23 mouse cellular contexts compared by ENCODE assay signal in genomic region chr14:29839576-29839975, GRCm38 (mm10).
"Had no signal": no experiment of that assay in that cellular context is flagged by ENCODE, and none has a peak within 500 bp of the region (broad histone marks: within the 10 kb centered on the region; RNA-seq: fewer than 3 reads in every experiment).

No protein-coding gene starts in this region.

- H3K9ac ChIP-seq: heart, embryonic 12.5 days; hindbrain, embryonic 13.5 days; intestine, embryonic 15.5 days; limb, embryonic 12.5 days; liver, embryonic 13.5 days; liver, embryonic 15.5 days had no signal

- ATAC-seq: hindbrain, embryonic 16.5 days; inflammation-experienced regulatory T-cells, adult 6 months; intestine, embryonic 15.5 days; intestine, postnatal 0 days had no signal

- H3K4me1 ChIP-seq: heart, embryonic 10.5 days; heart, embryonic 12.5 days; hindbrain, embryonic 13.5 days; intestine, embryonic 15.5 days; limb, embryonic 10.5 days; limb, embryonic 12.5 days; liver, embryonic 13.5 days; liver, embryonic 15.5 days had no signal

- DNase-seq: gastrocnemius, postnatal 14 days; gastrocnemius, postnatal 36 days; heart, adult 18-20 months; heart, postnatal 10 days; kidney, adult 18-20 months; kidney, adult 8-10 months; kidney, postnatal 10 days; kidney, postnatal 4 days; liver; liver, embryonic 13.5 days had no signal

- H3K4me2 ChIP-seq: heart, embryonic 12.5 days; hindbrain, embryonic 13.5 days; intestine, embryonic 15.5 days; limb, embryonic 12.5 days; liver, embryonic 11.5 days; liver, embryonic 13.5 days; liver, embryonic 15.5 days had no signal

- H3K9me3 ChIP-seq: heart, embryonic 10.5 days; heart, embryonic 12.5 days; intestine, embryonic 15.5 days; limb, embryonic 10.5 days; limb, embryonic 12.5 days; liver, embryonic 13.5 days; liver, embryonic 15.5 days had no signal

- H3K27me3 ChIP-seq: heart, embryonic 12.5 days; hindbrain, embryonic 13.5 days; intestine, embryonic 15.5 days; limb, embryonic 12.5 days; liver, embryonic 13.5 days; liver, embryonic 15.5 days had no signal

- H3K27ac ChIP-seq: heart, embryonic 10.5 days; hindbrain, embryonic 13.5 days; intestine, embryonic 15.5 days; layer of hippocampus, adult 2 months; left cerebral cortex, adult 2 months; limb, embryonic 10.5 days; limb, embryonic 12.5 days; liver, embryonic 13.5 days; liver, embryonic 15.5 days had no signal

- H3K4me3 ChIP-seq: heart, embryonic 10.5 days; heart, embryonic 12.5 days; hindbrain, embryonic 13.5 days; intestine, embryonic 15.5 days; layer of hippocampus, adult 2 months; left cerebral cortex, adult 2 months; limb, embryonic 10.5 days; limb, embryonic 12.5 days; liver, embryonic 13.5 days; liver, embryonic 15.5 days had no signal

- H3K36me3 ChIP-seq: heart, embryonic 10.5 days; heart, embryonic 12.5 days; hindbrain, embryonic 13.5 days; intestine, embryonic 15.5 days; limb, embryonic 10.5 days; limb, embryonic 12.5 days; liver, embryonic 13.5 days; liver, embryonic 15.5 days had no signal
